Mouse (Mus musculus) fibroblast of lung, adult 2 months (primary cell): ENCODE data around the gene Zbtb3.
"Not testable (repeated sequence)": the region's sequence is repeated elsewhere in the genome, so short reads cannot be mapped to it uniquely, and the experiment has no call there.

Experiments used
- DNase-seq: peaks from one replicate; pipeline ENCODE4 v3.0.0-alpha.2; 2011; ENCODE audit warnings: low read depth

The Zbtb3 gene

GRCm38 (mm10) chr19:8803879-8804660 lies 1.7 kb downstream of the Zbtb3 start:
- no peak for DNase-seq

- no peak for DNase-seq
Observed at GRCm38 (mm10) chr19:8806810-8807209, 4.5 kb downstream of the Zbtb3 start.

GRCm38 (mm10) chr19:8815812-8816211 lies 13.5 kb downstream of the Zbtb3 start:
- DNase-seq = no peak

- DNase-seq = no peak
Observed at GRCm38 (mm10) chr19:8817001-8817400, 14.6 kb downstream of the Zbtb3 start.

DNA sequence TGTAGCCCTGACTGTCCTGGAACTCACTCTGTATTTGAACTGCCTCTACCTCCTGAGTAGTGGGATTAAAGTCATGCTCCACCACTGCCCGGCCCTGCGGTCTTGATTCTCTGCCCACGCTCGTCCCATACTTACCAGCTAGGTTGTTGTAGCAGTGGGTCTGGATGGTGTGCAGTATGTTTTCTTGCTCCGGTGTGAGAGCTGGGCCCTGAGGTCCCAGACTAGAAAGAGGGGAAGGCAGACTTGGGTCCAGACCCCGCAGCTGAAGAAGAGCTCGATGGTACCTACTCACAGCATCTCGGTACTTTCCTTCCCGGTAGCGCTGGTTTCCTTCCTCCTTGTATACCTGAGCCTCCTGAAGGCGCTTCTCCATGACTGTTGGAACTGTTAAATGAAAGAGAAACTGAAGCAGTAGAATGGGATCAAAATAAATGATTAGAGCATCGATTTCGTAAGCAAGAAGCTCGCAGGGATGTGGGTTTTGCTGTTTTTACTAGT lies 16.0 kb downstream of the Zbtb3 start:
- no peak for DNase-seq

DNA sequence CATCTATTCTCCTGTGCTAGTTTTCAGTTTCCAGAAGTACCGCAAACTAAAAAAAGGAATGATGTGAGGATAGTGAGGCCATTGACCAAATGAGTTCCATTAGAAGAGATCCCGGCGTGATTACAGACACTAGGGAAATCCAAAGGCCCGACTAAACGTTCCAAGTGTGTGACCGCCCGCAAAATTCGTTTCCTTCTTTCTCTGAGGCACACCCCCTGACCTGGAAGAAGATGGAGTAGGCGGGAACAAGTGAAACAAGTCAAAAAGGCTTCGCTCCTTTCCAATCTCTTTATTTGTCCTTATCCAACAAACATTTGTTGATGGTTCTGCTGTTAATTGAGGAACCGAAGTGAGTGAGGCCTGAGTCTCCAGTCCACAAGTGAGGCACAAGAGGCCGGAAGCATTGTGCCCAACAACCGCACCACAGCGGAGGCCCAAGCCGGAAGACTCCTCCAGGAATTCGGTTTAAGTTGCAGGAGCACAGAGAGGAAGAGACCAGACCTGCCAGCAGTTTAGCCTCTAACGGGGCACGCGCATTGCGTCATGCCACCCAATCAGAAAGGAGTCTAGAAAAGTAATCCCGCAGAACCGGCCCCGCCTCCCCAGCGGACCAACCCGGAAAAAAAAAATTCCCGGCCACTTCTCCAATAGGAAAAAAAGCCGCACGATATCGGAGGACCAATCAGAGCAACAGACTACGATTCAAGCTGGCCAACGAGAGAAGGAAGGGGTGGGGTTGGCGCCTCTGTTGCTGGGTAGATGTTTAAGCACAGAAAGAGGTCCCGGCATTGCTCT lies 16.6 kb downstream of the Zbtb3 start, which contains the start of gene Ttc9c:
Gene Ttc9c (minus strand): TSS at position 533 of the 795 bp plus-strand sequence.
- DNase-seq = peak; percentile 97

DNA sequence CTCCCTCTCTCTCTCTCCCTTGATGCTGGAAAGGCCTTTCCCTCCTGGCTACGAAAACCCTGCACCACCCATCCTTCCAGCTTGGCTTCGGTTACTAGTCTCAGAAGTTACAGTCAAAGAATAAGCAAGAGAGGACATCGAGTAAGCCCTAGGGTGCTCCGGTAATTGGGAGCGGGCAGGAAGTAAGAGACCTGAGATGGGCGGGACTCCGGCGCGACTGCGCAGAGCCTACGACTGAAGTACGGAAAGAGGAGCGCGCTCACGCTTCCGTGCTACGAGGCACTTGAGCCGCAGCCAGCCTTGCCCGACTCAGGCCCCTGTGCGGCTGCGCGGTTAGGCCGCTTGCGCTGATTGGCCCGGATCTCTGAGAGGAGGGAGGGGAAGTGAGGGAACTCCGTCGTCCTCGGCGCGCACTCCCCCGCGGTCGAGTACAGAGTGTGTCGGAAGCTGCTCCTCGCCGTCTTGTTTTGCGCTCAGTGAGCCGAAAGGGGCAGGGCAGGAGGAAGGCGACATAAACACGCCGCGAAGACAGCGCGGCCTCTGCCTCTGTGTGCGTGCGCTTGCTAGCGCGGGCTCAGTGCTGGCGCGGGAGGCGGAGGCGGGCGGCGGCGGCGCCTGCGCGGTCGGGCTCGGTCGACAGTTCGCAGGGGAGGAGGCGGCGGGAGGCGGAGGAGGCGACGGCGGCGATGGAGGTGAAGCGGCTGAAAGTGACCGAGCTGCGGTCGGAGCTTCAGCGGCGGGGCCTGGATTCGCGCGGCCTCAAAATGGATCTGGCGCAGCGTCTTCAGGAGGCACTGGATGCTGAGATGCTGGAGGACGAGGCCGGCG lies 17.5 kb downstream of the Zbtb3 start, which contains the start of gene Hnrnpul2:
Gene Hnrnpul2 (plus strand): TSS at position 415 of the 828 bp plus-strand sequence.
- DNase-seq = peak; percentile 99

DNA sequence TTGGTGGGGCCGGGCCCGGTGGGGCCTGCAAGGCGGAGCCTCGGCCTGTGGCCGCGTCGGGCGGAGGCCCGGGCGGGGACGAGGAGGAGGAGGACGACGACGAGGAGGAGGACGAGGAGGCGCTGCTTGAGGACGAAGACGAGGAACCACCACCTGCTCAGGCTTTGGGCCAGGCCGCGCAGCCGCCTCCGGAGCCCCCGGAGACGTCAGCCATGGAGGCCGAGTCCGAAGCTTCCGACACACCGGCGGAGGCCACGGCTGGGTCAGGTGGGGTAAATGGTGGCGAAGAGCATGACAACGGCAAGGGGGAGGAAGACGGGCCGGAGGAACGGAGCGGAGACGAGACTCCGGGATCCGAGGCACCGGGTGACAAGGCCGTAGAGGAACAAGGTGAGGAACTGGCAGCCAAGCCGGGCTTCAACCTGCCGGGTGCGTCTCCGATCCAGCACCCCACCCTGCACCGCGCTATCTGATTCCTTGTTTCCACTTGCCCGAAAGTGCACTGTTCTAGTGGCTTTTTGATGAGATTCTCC lies 18.1 kb downstream of the Zbtb3 start:
- no peak for DNase-seq

GRCm38 (mm10) chr19:8821146-8821545 lies 18.8 kb downstream of the Zbtb3 start:
- no peak for DNase-seq

DNA sequence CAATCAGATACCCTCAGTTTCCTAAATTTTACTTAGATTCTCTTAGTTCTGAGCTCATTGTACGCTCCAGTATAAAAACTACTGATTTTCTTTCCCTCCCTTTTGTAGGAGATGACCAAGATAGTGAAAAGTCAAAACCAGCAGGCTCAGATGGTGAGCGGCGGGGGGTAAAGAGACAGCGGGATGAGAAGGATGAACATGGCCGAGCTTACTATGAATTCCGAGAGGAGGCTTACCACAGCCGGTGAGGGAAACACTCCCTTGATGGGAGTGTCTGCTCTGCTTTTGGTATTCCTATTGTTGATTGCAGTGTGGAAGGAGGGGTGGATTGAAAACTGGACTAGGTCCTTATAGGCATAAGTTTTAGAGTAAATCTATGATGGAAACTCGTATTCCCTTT lies 20.3 kb downstream of the Zbtb3 start:
- DNase-seq = no peak

DNA sequence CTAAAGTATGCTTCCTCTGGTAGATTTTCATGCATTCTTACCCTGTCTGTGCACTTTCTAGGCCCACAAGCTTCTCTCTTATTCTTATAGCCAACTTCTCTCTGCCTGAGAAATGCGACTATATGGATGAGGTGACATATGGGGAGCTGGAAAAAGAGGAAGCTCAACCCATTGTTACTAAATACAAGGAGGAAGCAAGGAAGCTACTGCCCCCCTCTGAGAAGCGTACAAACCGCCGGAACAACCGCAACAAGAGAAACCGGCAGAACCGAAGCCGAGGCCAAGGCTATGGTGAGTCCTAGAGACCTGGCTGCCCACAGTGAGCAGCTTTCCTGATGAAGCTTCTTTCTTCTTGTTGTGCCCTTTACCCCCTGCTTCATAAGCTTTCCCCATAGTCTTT lies 27.3 kb downstream of the Zbtb3 start, which contains the start of gene AC129217.1:
Gene AC129217.1 (plus strand): TSS at position 114 of the 400 bp plus-strand sequence.
- DNase-seq = no peak

- DNase-seq = no peak
Observed at GRCm38 (mm10) chr19:8830664-8831063, 28.3 kb downstream of the Zbtb3 start.

GRCm38 (mm10) chr19:8831262-8831661 lies 28.9 kb downstream of the Zbtb3 start:
- DNase-seq = no peak

- no peak for DNase-seq
Observed at GRCm38 (mm10) chr19:8832971-8833370, 30.6 kb downstream of the Zbtb3 start.

GRCm38 (mm10) chr19:8836327-8836726 lies 34.0 kb downstream of the Zbtb3 start:
- not testable (repeated sequence) for DNase-seq

DNA sequence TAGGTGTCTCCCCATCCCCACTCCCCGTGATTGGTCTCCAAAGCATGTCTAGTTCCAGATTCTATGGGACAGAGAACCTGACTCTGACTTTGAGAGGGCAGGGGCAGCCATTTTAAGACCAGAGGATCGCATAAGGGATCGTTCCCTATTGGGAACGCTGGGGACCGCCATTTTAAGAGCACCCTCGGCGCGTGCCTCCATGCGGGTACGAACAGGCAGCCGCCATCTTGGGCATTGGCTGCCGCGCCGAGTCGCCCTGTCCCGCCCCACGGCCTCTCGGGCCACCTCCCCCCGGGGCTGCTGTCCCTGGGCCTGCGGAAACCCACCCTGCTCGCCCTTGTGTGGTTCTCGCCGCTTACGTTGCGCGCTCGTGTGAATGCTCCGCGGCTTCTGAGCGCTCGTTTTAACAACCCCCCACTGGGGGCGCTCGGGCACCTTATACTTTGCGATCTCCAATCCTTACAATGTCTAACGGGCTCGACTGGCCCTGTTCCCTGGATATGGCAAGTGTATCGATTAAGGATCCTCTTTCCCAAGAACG lies 35.0 kb downstream of the Zbtb3 start, which contains the start of gene Bscl2:
Gene Bscl2 (plus strand): TSS at position 217 of the 541 bp plus-strand sequence.
- DNase-seq = peak; percentile 36

GRCm38 (mm10) chr19:8838041-8838730 lies 35.8 kb downstream of the Zbtb3 start:
- DNase-seq = no peak

DNA sequence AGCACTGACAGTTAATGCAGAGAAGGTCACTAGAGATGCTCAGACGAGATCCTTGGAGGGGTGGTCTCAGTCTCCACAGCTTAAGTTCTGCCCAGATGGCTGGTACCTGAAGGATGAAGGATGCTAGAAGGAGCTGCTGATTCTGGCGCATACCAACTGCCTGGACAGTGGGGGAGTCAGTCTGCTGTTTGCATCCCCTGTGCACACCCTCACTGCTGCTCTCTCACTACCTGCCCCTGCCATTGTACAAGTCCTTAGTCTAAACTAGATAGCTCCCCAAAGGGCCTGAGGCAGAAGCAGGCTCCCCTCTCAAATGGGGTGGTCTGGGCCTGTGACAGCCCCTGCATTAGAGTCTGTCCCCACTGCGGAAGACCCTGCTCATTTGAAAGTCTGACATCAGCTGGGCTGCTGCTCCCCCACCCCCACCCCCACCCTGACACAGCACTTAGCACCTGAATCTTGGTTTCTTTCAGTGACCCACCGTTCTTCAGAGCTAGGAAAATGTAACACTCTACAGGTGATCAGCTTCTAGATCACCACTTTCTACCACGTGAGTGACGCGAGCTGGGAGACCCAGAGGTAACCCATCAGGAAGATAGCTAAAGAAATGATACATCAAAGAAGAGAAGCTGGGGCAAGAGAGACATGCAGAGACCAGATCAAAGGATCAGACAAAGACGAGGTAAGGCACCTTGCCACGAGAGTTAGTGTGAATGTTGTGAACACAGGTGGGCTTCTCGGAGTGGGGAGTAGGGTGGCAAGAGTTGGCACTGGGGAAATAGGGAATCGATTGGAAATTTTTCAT lies 37.0 kb downstream of the Zbtb3 start, which contains the start of gene Gng3:
Gene Gng3 (minus strand): TSS at position 92 of the 805 bp plus-strand sequence.
- DNase-seq = no peak
